Comparison of ENCODE assay signal across 11 mouse cellular contexts in the genomic region with DNA sequence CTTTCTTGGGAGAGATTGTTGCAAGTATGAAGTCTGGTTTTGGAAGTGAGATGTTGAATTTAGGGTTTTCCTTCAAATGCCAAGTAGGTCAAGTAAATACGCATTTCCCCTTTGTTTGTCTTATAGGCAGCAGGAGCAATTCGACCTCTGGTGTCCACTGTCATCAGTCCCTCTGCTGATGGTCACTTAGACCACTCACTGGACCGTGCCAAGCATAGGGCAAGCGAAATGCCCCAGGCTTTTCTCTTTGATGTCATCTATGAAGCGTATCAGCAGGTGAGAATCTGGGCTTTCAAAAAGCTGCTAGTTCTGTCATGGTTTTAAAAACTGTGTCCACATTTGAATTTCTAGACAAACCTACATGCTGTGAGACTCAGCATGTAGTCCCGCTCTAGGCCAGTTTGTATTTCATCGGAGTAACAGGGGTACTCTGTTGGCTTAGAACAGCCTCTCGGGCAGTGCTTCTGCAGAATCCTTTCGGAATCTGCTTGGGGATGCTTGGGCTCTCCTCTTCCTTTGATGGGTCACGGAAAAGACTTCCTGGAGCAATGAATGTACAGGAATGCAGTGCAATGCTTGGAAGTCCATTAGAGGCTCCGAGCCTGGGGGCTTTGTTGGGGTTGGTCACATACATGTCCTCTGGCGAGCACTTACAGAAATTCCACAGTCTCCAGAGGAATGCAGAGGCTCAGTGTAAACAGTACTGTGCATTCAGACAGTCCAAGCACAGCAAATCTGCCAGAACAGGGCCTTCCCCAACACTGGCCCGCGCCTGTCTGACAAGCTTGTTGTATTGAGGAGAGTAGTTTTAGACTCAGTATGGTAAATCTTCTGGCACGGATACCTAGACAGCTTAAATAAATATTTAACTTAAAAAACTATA. TPM values are rescaled to one million over a fixed set of nuclear protein-coding genes. Genes with fewer than 3 reads are reported as not detected.
A peak's percentile ranks its signal among the peaks of the same experiment; 100 is the strongest.
DNase-seq lines count a peak whose midpoint lies in the region; ATAC-seq and TF ChIP-seq lines count a peak whose summit lies in the region.
"Had no signal": no experiment of that assay in that cellular context is flagged by ENCODE, and none has a peak within 500 bp of the region (broad histone marks: within the 10 kb centered on the region; RNA-seq: fewer than 3 reads in every experiment).

No protein-coding gene starts in this region.

- TF ChIP-seq CTCF in liver, postnatal 0 days (IDR thresholded peaks at IDR 0.05; ENCODE audit: low read depth) = no peak

- no peak for DNase-seq in lung, postnatal 25 days (ENCODE audit: low spot score)
- DNase-seq in embryonic facial prominence, embryonic 14.5 days (ENCODE audit: low spot score) = peak; percentile 68
- no peak for DNase-seq in retina, postnatal 1 day
- DNase-seq in layer of hippocampus, adult 9-11 months = no peak
- DNase-seq in liver, postnatal 0 days = no peak
- DNase-seq: lung, adult 2 months; thymus, postnatal 36 days had no signal

- whole genome bisulfite sequencing in lung, embryonic 16.5 days = 40% methylated on average over 15 of the region's 15 CpGs
- WGBS in embryonic facial prominence, embryonic 14.5 days = 54% methylated on average over 15 of the region's 15 CpGs
- WGBS in kidney, embryonic 16.5 days = 44% methylated on average over 15 of the region's 15 CpGs
- WGBS in stomach, embryonic 14.5 days = 41% methylated on average over 15 of the region's 15 CpGs
- 72% methylated on average over 15 of the region's 15 CpGs for WGBS in liver, postnatal 0 days (ENCODE audit: insufficient replicate concordance)

- no peak overlapping the region for H3K4me3 ChIP-seq in lung, embryonic 16.5 days (ENCODE audit: low read length)
- H3K4me3 ChIP-seq in embryonic facial prominence, embryonic 14.5 days (ENCODE audit: low read depth, low read length) = no peak overlapping the region
- no peak overlapping the region for H3K4me3 ChIP-seq in kidney, embryonic 16.5 days (ENCODE audit: low read length)
- no peak overlapping the region for H3K4me3 ChIP-seq in stomach, embryonic 14.5 days (ENCODE audit: low read depth, low read length)
- H3K4me3 ChIP-seq in liver, postnatal 0 days (ENCODE audit: low read depth, low read length) = no peak overlapping the region

- H3K4me2 ChIP-seq in lung, embryonic 16.5 days (ENCODE audit: low read depth, low read length) = no peak overlapping the region
- H3K4me2 ChIP-seq in embryonic facial prominence, embryonic 14.5 days (ENCODE audit: low read depth, low read length) = no peak overlapping the region
- no peak overlapping the region for H3K4me2 ChIP-seq in kidney, embryonic 16.5 days (replicated peaks; ENCODE audit: low read depth, low read length)
- H3K4me2 ChIP-seq in stomach, embryonic 14.5 days (replicated peaks; ENCODE audit: low read depth, low read length) = no peak overlapping the region
- no peak overlapping the region for H3K4me2 ChIP-seq in liver, postnatal 0 days (ENCODE audit: low read depth, low read length)

- H3K36me3 ChIP-seq in lung, embryonic 16.5 days (ENCODE audit: control insufficient read depth, insufficient read depth, low read length) = no peaks in the 10 kb centered on the region
- no peaks in the 10 kb centered on the region for H3K36me3 ChIP-seq in embryonic facial prominence, embryonic 14.5 days (ENCODE audit: control insufficient read depth, insufficient read depth, low read length)
- no peaks in the 10 kb centered on the region for H3K36me3 ChIP-seq in kidney, embryonic 16.5 days (ENCODE audit: insufficient read depth, low read length)
- H3K36me3 ChIP-seq in stomach, embryonic 14.5 days (ENCODE audit: control insufficient read depth, insufficient read depth, low read length) = no peaks in the 10 kb centered on the region
- no peaks in the 10 kb centered on the region for H3K36me3 ChIP-seq in liver, postnatal 0 days (replicated peaks; ENCODE audit: insufficient read depth, low read length)

- ATAC-seq in lung, embryonic 16.5 days (ENCODE audit: low read depth) = peak; percentile 94
- ATAC-seq in embryonic facial prominence, embryonic 14.5 days (ENCODE audit: low read depth) = peak; percentile 79
- ATAC-seq in kidney, embryonic 16.5 days (ENCODE audit: low FRiP score, low TSS enrichment) = peak; percentile 83
- ATAC-seq in stomach, embryonic 14.5 days (ENCODE audit: insufficient number of reproducible peaks, insufficient read depth, low FRiP score, low read depth) = peak; percentile 87
- no peak for ATAC-seq in liver, postnatal 0 days

- no peaks in the 10 kb centered on the region for H3K9me3 ChIP-seq in lung, embryonic 16.5 days (ENCODE audit: control insufficient read depth, low read length)
- no peaks in the 10 kb centered on the region for H3K9me3 ChIP-seq in embryonic facial prominence, embryonic 14.5 days (ENCODE audit: control insufficient read depth, low read length)
- H3K9me3 ChIP-seq in kidney, embryonic 16.5 days (ENCODE audit: low read length) = no peaks in the 10 kb centered on the region
- H3K9me3 ChIP-seq in stomach, embryonic 14.5 days (ENCODE audit: control insufficient read depth, low read depth, low read length) = no peaks in the 10 kb centered on the region
- no peaks in the 10 kb centered on the region for H3K9me3 ChIP-seq in liver, postnatal 0 days (ENCODE audit: low read length)

- peak overlapping the region; percentile 11; the same call in 1 of the 2 replicates for H3K27ac ChIP-seq in lung, embryonic 16.5 days (ENCODE audit: low read length)
- H3K27ac ChIP-seq in embryonic facial prominence, embryonic 14.5 days (replicated peaks; ENCODE audit: low read depth, low read length) = no peak overlapping the region
- peak overlapping the region; percentile 6 for H3K27ac ChIP-seq in kidney, embryonic 16.5 days (ENCODE audit: low read length)
- peak overlapping the region; percentile 11; the same call in 1 of the 2 replicates for H3K27ac ChIP-seq in stomach, embryonic 14.5 days (ENCODE audit: low read length)
- no peak overlapping the region for H3K27ac ChIP-seq in liver, postnatal 0 days (ENCODE audit: low read depth)

- no peak for TF ChIP-seq EP300 in liver, postnatal 0 days (IDR thresholded peaks at IDR 0.05; ENCODE audit: low read depth)

- H3K27me3 ChIP-seq in lung, embryonic 16.5 days (ENCODE audit: control insufficient read depth, insufficient read depth, low read depth, low read length) = no peaks in the 10 kb centered on the region
- no peaks in the 10 kb centered on the region for H3K27me3 ChIP-seq in embryonic facial prominence, embryonic 14.5 days (replicated peaks; ENCODE audit: control insufficient read depth, insufficient read depth, low read length)
- no peaks in the 10 kb centered on the region for H3K27me3 ChIP-seq in kidney, embryonic 16.5 days (ENCODE audit: insufficient read depth, low read length)
- no peaks in the 10 kb centered on the region for H3K27me3 ChIP-seq in stomach, embryonic 14.5 days (ENCODE audit: control insufficient read depth, insufficient read depth, low read length)
- no peaks in the 10 kb centered on the region for H3K27me3 ChIP-seq in liver, postnatal 0 days (ENCODE audit: insufficient read depth, low read length)
- H3K27me3 ChIP-seq: CH12.LX had no signal

- no peak overlapping the region for H3K9ac ChIP-seq in lung, embryonic 16.5 days (ENCODE audit: low read length)
- no peak overlapping the region for H3K9ac ChIP-seq in embryonic facial prominence, embryonic 14.5 days (ENCODE audit: low read depth, low read length)
- H3K9ac ChIP-seq in kidney, embryonic 16.5 days (replicated peaks; ENCODE audit: low read length) = no peak overlapping the region
- no peak overlapping the region for H3K9ac ChIP-seq in stomach, embryonic 14.5 days (replicated peaks; ENCODE audit: low read depth, low read length)
- H3K9ac ChIP-seq in liver, postnatal 0 days (replicated peaks) = no peak overlapping the region

- peaks cover 7% of the 10 kb centered on the region; the same call in 1 of the 2 replicates for H3K4me1 ChIP-seq in lung, embryonic 16.5 days (replicated peaks; ENCODE audit: control insufficient read depth, insufficient read depth, low read length)
- H3K4me1 ChIP-seq in embryonic facial prominence, embryonic 14.5 days (ENCODE audit: control insufficient read depth, insufficient read depth, low read length) = no peaks in the 10 kb centered on the region
- peaks cover 25% of the 10 kb centered on the region for H3K4me1 ChIP-seq in kidney, embryonic 16.5 days (ENCODE audit: insufficient read depth, low read length)
- H3K4me1 ChIP-seq in stomach, embryonic 14.5 days (ENCODE audit: control insufficient read depth, insufficient read depth, low read length) = peaks cover 8% of the 10 kb centered on the region
- H3K4me1 ChIP-seq in liver, postnatal 0 days (ENCODE audit: insufficient read depth) = no peaks in the 10 kb centered on the region

RNA-seq across cellular contexts. Expression of gene D630036H23Rik, which starts 44.4 kb away (rescaled TPM):
- polyA plus RNA-seq in lung, embryonic 16.5 days (2015; fragmentation: Nextera tagmentation; extraction: Ambion mirVana) = 1.2 and 1.7 TPM in 2 replicates
- polyA plus RNA-seq in embryonic facial prominence, embryonic 14.5 days (2014; fragmentation: Nextera tagmentation; extraction: Ambion mirVana) = 1.3 and 3.3 TPM in 2 replicates
- polyA plus RNA-seq in kidney, embryonic 16.5 days (2015; fragmentation: Nextera tagmentation; extraction: Ambion mirVana) = 2.1 and 2.2 TPM in 2 replicates
- 2.1 and 2.7 TPM in 2 replicates for polyA plus RNA-seq in stomach, embryonic 14.5 days (2014; fragmentation: Nextera tagmentation; extraction: Ambion mirVana)
- 1.5 and 1.6 TPM in 2 replicates for polyA plus RNA-seq in liver, postnatal 0 days (2015; fragmentation: Nextera tagmentation; extraction: Ambion mirVana)

RNA-seq across cellular contexts. Expression of gene Ispd, which starts 45.2 kb away (rescaled TPM):
- 12.4 and 15.4 TPM in 2 replicates for polyA plus RNA-seq in lung, embryonic 16.5 days (2015; fragmentation: Nextera tagmentation; extraction: Ambion mirVana)
- 11.4 and 13.6 TPM in 2 replicates for polyA plus RNA-seq in embryonic facial prominence, embryonic 14.5 days (2014; fragmentation: Nextera tagmentation; extraction: Ambion mirVana)
- polyA plus RNA-seq in kidney, embryonic 16.5 days (2015; fragmentation: Nextera tagmentation; extraction: Ambion mirVana) = 17.2 and 17.4 TPM in 2 replicates
- 12.4 and 13.7 TPM in 2 replicates for polyA plus RNA-seq in stomach, embryonic 14.5 days (2014; fragmentation: Nextera tagmentation; extraction: Ambion mirVana)
- 2.0 and 2.1 TPM in 2 replicates for polyA plus RNA-seq in liver, postnatal 0 days (2015; fragmentation: Nextera tagmentation; extraction: Ambion mirVana)

Comparison
In these comparisons a context has a peak if more than half of its experiments do, and no peak if none do; other contexts are left out.
1. H3K27ac ChIP-seq: peak in lung, embryonic 16.5 days (single experiment), kidney, embryonic 16.5 days (single experiment) and stomach, embryonic 14.5 days (single experiment); none in embryonic facial prominence, embryonic 14.5 days (single experiment) and liver, postnatal 0 days (single experiment).